Mouse (Mus musculus) ES-E14 (cell line): ENCODE measurements around the gene Amacr.

Source experiments
- CHD2 ChIP-seq: IDR thresholded peaks from 2 replicates; pipeline ENCODE4 v1.6.1; 2014; ENCODE audit warnings: mild to moderate bottlenecking, low read depth, low read length, inconsistent platforms
- MAFK ChIP-seq: IDR thresholded peaks from 2 replicates; pipeline ENCODE4 v1.6.1; 2014; ENCODE audit warnings: mild to moderate bottlenecking, low read depth, low read length, inconsistent platforms; ENCODE audit not compliant: insufficient read depth
- ZNF384 ChIP-seq: IDR thresholded peaks from 2 replicates; pipeline ENCODE4 v1.6.1; 2012; ENCODE audit warnings: low read depth, low read length, inconsistent platforms

DNA sequence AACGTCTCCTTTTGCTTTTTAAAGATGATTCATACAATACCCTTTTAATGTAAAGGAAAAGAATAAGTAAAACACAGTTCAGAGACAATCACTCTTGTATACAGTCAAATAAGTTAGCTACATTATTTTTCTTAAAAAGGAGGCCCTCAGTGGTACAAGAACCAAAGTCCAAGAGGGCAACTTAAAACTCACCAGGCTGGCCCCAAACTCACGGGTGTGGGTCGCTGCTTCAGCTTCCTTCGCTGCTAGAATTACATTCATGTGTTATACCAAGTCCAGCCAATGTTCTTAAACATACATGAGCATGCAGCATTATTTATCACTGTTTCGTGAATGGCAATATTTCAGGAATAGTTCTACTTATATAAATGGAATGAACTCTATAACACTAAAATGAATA lies 10.8 kb upstream of the Amacr start:
- no peak for TF ChIP-seq CHD2
- no peak for TF ChIP-seq ZNF384
- TF ChIP-seq MAFK: no peak
